Mouse (Mus musculus) neural tube, embryonic 11.5 days (tissue): ENCODE measurements around the gene Sp7. TPM values are rescaled to one million over a fixed set of nuclear protein-coding genes. Genes with fewer than 3 reads are reported as not detected.
"Not testable (repeated sequence)": the region's sequence is repeated elsewhere in the genome, so short reads cannot be mapped to it uniquely, and the experiment has no call there.

Source experiments
- ATAC-seq: fragments of 200-750 bp; cut with Nextera tagmentation; 2 replicates; pipeline ENCODE4 v1.8.0; 2017; ENCODE audit warnings: moderate number of reproducible peaks, mild to moderate bottlenecking, moderate TSS enrichment, moderate library complexity; ENCODE audit not compliant: insufficient read depth, low FRiP score, low TSS enrichment
- DNase-seq: peaks from one replicate; pipeline ENCODE4 v3.0.0-alpha.2; 2015; ENCODE audit warnings: low spot score
- H3K27ac ChIP-seq: fragments of 300-500 bp; sonication (generic); 2 replicates; pipeline ENCODE4 v1.5.1; 2014; ENCODE audit warnings: low read depth, mild to moderate bottlenecking, low read length
- H3K27me3 ChIP-seq: fragments of 300-500 bp; sonication (generic); 2 replicates; pipeline ENCODE4 v1.6.1; 2014; ENCODE audit warnings: mild to moderate bottlenecking, low read length, mixed read lengths; ENCODE audit not compliant: control insufficient read depth, insufficient read depth
- H3K36me3 ChIP-seq: fragments of 300-500 bp; sonication (generic); 2 replicates; pipeline ENCODE4 v1.6.1; 2014; ENCODE audit warnings: mild to moderate bottlenecking, low read length, moderate library complexity, mixed read lengths; ENCODE audit not compliant: control insufficient read depth, insufficient read depth
- H3K4me1 ChIP-seq: fragments of 300-500 bp; sonication (generic); 2 replicates; pipeline ENCODE4 v1.6.1; 2014; ENCODE audit warnings: low read length, mixed read lengths; ENCODE audit not compliant: control insufficient read depth, insufficient read depth
- H3K4me2 ChIP-seq: fragments of 300-500 bp; sonication (generic); 2 replicates; pipeline ENCODE4 v1.6.1; 2014; ENCODE audit warnings: low read depth, mild to moderate bottlenecking, moderate library complexity
- H3K4me3 ChIP-seq: fragments of 300-500 bp; sonication (generic); 2 replicates; pipeline ENCODE4 v1.5.1; 2014; ENCODE audit warnings: low read depth, low read length
- H3K9ac ChIP-seq: fragments of 300-500 bp; sonication (generic); 2 replicates; pipeline ENCODE4 v1.6.1; 2014; ENCODE audit warnings: mild to moderate bottlenecking, low read length
- H3K9me3 ChIP-seq: fragments of 300-500 bp; sonication (generic); 2 replicates; pipeline ENCODE4 v1.6.1; 2016; ENCODE audit warnings: low read length; ENCODE audit not compliant: control insufficient read depth
- WGBS: fragments of 180-500 bp; shearing (Covaris S2); extraction: QIAGEN DNeasy Blood & Tissue Kit; methylation state at CpG from one replicate; pipeline ENCODE4 v1.1.7; 2014; 5-methylcytosine and 5-hydroxymethylcytosine counted together
- polyA plus RNA-seq: library from polyadenylated mRNA; unstranded; fragments of >200 nt; fragmentation: Nextera tagmentation; extraction: Ambion mirVana; gene quantifications from 2 replicates; pipeline ENCODE4 v1.2.1, GENCODE M21; 2014

Gene Sp7
- polyA plus RNA-seq, 1 experiment from 2014 or later, result 0.70 TPM

- Histone ChIP-seq H3K4me1 (no peaks in the 10 kb centered on the region), H3K36me3 (peaks cover 16% of the 10 kb centered on the region), H3K9ac (no peak overlapping the region), H3K9me3 (no peaks in the 10 kb centered on the region), H3K4me3 (no peak overlapping the region), H3K27me3 (no peaks in the 10 kb centered on the region), H3K27ac (no peak overlapping the region), H3K4me2 (no peak overlapping the region)
- 2% methylated on average over 1 of the region's 1 CpGs for WGBS
- DNase-seq (peak; percentile 58), ATAC-seq (no peak)
Observed at GRCm38 (mm10) chr15:102341580-102341979, 25.4 kb downstream of the Sp7 start.

GRCm38 (mm10) chr15:102339612-102340011 lies 27.4 kb downstream of the Sp7 start:
- WGBS, result 71% methylated on average over 5 of the region's 5 CpGs
- no peak overlapping the region for H3K27ac ChIP-seq
- H3K9me3 ChIP-seq, result no peaks in the 10 kb centered on the region
- ATAC-seq (no peak), DNase-seq (no peak)
- no peak overlapping the region for H3K4me3 ChIP-seq
- H3K9ac ChIP-seq, result no peak overlapping the region
- H3K4me1 ChIP-seq, result no peaks in the 10 kb centered on the region
- H3K27me3 ChIP-seq, result no peaks in the 10 kb centered on the region
- H3K4me2 ChIP-seq, result no peak overlapping the region
- peaks cover 18% of the 10 kb centered on the region for H3K36me3 ChIP-seq

GRCm38 (mm10) chr15:102336946-102337345 lies 30.0 kb downstream of the Sp7 start:
- no peak overlapping the region for H3K4me2 ChIP-seq
- no peak overlapping the region for H3K27ac ChIP-seq
- no peak for ATAC-seq
- 88% methylated on average over 4 of the region's 4 CpGs for WGBS
- no peaks in the 10 kb centered on the region for H3K9me3 ChIP-seq
- DNase-seq, result no peak
- no peak overlapping the region for H3K9ac ChIP-seq
- peaks cover 5% of the 10 kb centered on the region for H3K4me1 ChIP-seq
- peaks cover 22% of the 10 kb centered on the region for H3K36me3 ChIP-seq
- no peaks in the 10 kb centered on the region for H3K27me3 ChIP-seq
- no peak overlapping the region for H3K4me3 ChIP-seq

DNA sequence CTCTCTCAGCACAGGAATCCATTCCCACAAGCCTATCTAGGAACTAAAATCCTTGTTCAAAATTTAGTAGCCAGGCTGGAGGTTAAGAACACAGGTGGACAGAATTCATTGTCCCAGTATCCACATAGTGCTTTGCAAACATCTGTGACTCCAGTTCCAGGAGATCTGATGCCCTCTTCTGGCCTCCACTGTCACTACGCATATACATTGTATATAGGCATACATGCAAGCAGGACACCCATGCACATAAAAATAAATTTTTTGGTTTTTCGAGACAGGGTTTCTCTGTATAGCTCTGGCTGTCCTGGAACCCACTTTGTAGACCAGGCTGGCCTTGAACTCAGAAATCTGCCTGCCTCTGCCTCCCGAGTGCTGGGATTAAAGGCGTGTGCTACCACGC lies 31.1 kb downstream of the Sp7 start:
- not testable (repeated sequence) for H3K4me1 ChIP-seq, DNase-seq, ATAC-seq, H3K27ac ChIP-seq, H3K9me3 ChIP-seq, H3K4me2 ChIP-seq, H3K27me3 ChIP-seq, H3K4me3 ChIP-seq, H3K9ac ChIP-seq
- peaks cover 22% of the 10 kb centered on the region for H3K36me3 ChIP-seq
- WGBS, result 97% methylated on average over 5 of the region's 5 CpGs

DNA sequence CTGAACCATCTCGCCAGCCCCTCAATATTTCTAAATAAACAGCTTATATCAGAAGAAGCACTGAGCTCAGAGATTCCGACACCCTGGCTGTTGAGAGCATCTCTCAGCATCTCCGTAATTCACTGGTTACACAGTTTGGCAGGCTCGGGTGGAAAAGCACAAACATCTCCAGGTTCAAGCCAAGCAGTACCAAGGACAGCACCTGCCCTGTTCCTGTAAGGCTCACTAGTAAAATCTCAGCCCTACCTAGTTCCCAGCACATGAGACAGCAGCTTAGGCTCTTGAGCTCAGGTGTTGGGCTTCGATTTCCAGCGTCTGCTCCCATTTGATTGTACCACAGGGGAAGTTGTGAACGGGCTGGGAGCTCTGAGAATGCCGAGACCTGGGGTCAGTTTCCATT lies 31.7 kb downstream of the Sp7 start:
- H3K4me1 ChIP-seq, result peaks cover 6% of the 10 kb centered on the region
- no peaks in the 10 kb centered on the region for H3K9me3 ChIP-seq
- WGBS, result 89% methylated on average over 8 of the region's 8 CpGs
- H3K36me3 ChIP-seq, result peaks cover 22% of the 10 kb centered on the region
- DNase-seq, result no peak
- H3K27ac ChIP-seq, result no peak overlapping the region
- H3K4me2 ChIP-seq, result no peak overlapping the region
- no peak overlapping the region for H3K4me3 ChIP-seq
- no peaks in the 10 kb centered on the region for H3K27me3 ChIP-seq
- no peak overlapping the region for H3K9ac ChIP-seq
- ATAC-seq, result no peak

DNA sequence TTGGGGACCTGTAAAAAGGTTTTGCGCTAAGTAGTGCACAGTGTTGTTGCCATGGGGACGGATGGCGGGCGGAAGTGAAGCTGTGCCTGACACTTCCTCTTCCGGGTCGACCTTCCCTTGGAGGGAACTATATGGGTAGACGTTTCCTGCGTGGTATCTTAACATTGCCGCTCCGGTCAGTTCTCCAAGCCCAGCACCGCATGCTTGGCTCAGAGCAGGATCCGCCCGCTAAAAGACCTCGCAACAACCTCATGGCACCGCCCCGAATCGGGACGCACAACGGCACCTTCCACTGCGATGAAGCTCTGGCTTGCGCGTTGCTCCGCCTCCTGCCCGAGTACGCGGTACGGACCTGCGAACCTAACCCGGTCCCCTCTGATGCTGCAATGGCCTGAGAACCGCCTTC lies 35.4 kb downstream of the Sp7 start, which contains the start of gene Myg1:
Gene Myg1 (plus strand): TSS at position 100 of the 406 bp plus-strand sequence.
- H3K27ac ChIP-seq, result peak within 1 kb of the TSS; percentile 54; the same call in 1 of the 2 replicates
- under 1% methylated on average over 30 of the region's 30 CpGs for whole genome bisulfite sequencing
- H3K4me3 ChIP-seq, result peak within 1 kb of the TSS; percentile 78
- peaks cover 8% of the 10 kb centered on the region for H3K4me1 ChIP-seq
- no peaks in the 10 kb centered on the region for H3K9me3 ChIP-seq
- H3K9ac ChIP-seq, result peak within 1 kb of the TSS; percentile 67
- DNase-seq, result peak; percentile 83
- H3K36me3 ChIP-seq, result peaks cover 16% of the 10 kb centered on the region; the same call in 1 of the 2 replicates
- peak within 1 kb of the TSS; percentile 90 for H3K4me2 ChIP-seq
- peak; percentile 93 for ATAC-seq
- no peaks in the 10 kb centered on the region for H3K27me3 ChIP-seq

GRCm38 (mm10) chr15:102326892-102327291 lies 40.1 kb downstream of the Sp7 start:
- Histone ChIP-seq H3K36me3 (peaks cover 6% of the 10 kb centered on the region; the same call in 1 of the 2 replicates), H3K27ac (no peak overlapping the region)
- ATAC-seq, result no peak

DNA sequence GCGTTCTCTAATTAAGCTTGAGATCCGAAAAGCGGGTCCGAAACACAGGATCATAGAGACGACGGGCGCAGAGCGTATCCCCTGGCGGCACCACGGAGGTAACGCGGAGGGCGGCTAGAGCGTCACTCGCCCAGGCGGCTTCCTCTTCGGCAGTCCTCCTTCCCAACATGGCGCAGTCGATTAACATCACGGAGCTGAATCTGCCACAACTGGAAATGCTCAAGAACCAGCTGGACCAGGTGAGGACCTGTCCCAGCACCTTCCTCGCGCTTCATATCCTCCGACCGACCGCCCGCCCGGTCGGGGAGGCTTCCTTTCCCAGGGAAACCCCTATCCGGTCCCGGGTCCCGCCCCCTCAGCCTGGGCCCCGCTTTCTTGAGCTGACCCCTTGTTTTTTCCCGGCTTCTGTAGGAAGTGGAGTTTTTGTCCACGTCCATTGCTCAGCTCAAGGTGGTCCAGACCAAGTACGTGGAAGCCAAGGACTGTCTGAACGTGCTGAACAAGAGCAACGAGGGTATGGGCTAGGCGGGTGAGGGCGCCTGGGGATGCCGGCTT lies 40.9 kb downstream of the Sp7 start, which contains the start of gene Pfdn5:
Gene Pfdn5 (plus strand): TSS at position 95 of the 555 bp plus-strand sequence.
- Histone ChIP-seq H3K36me3 (peaks cover 6% of the 10 kb centered on the region; the same call in 1 of the 2 replicates), H3K27ac (peak within 1 kb of the TSS; percentile 49; the same call in 1 of the 2 replicates), H3K9me3 (no peaks in the 10 kb centered on the region), H3K4me1 (peaks cover 2% of the 10 kb centered on the region; the same call in 1 of the 2 replicates), H3K9ac (peak within 1 kb of the TSS; percentile 79), H3K4me3 (peak within 1 kb of the TSS; percentile 82), H3K27me3 (no peaks in the 10 kb centered on the region), H3K4me2 (peak within 1 kb of the TSS; percentile 46)
- under 1% methylated on average over 40 of the region's 40 CpGs for WGBS
- ATAC-seq, result peak; percentile 76; the same call in 1 of the 2 replicates
- DNase-seq, result peak; percentile 85

More at GRCm38 (mm10) chr15:102326892-102327291, 40.1 kb downstream of the Sp7 start:
- peaks cover 2% of the 10 kb centered on the region for H3K4me1 ChIP-seq
- 74% methylated on average over 8 of the region's 8 CpGs for WGBS
- H3K27me3 ChIP-seq, result no peaks in the 10 kb centered on the region
- DNase-seq, result no peak
- H3K9ac ChIP-seq, result peak overlapping the region; percentile 79
- peak overlapping the region; percentile 82 for H3K4me3 ChIP-seq
- no peaks in the 10 kb centered on the region for H3K9me3 ChIP-seq
- H3K4me2 ChIP-seq, result peak overlapping the region; percentile 46
